Mouse (Mus musculus) adrenal gland, adult (tissue): ENCODE measurements around the gene Pitx1.
A peak's percentile ranks its signal among the peaks of the same experiment; 100 is the strongest.

Experiments used
- DNase-seq, 2 experiments: peaks; one replicate each; pipeline ENCODE4 v3.0.0; 2022 to 2023; ENCODE audit warnings: low spot score in 1 of 2; ENCODE audit not compliant: inconsistent age in 2 of 2

Pitx1 gene

GRCm38 (mm10) chr13:55830833-55831721 lies 4.9 kb downstream of the Pitx1 start:
- peak in 1 of 2 experiments; percentile 43 for DNase-seq

- DNase-seq = peak in 1 of 2 experiments; percentile 61
Measured at GRCm38 (mm10) chr13:55830081-55830832, 5.7 kb downstream of the Pitx1 start.

- peak in 1 of 2 experiments; percentile 36 for DNase-seq
Measured at GRCm38 (mm10) chr13:55829018-55829655, 6.9 kb downstream of the Pitx1 start.

DNA sequence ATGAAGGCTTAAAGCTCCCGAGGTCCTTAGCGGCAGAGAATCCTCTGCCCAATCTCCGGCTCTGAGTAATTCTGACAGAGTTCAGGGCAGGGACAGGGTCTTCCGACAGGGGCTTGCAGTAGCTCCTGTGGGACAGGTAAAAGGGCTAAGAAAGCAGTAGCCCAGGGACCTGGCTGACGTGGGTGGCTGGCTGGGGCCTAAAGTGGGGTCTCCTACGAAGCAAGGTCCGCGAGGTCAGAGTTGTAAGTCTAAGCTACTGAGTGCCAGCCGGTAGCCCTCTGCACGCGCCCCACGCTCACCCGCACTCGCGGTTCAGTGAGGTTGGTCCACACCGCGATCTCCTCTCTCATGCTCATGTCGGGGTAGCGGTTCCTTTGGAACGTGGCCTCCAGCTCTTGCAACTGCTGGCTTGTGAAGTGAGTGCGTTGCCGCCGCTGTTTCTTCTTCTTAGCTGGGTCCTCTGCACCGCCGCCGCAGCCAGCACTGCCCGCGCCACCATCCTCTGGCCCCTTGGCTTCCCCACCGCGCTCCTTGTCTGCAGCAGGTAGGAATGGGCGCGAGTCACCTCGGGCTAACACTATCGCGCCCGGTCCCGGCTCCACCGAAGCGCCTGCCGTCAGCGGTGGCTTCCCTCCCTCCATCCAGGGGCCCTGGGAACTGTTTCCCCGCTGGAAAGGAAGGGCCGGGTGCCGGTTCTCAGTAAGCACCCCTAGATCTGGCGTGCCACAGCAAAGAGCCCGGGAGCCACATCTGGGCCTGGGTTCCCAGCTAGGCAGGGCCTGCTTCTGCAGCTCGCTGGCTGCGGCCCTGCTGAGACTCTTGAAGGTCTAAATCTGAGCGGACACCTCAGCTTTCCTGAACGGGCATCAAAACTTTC lies 7.6 kb downstream of the Pitx1 start:
- DNase-seq = peak in 1 of 2 experiments; percentile 54

- DNase-seq = no peak
Measured at GRCm38 (mm10) chr13:55827679-55828140, 8.3 kb downstream of the Pitx1 start.

DNA sequence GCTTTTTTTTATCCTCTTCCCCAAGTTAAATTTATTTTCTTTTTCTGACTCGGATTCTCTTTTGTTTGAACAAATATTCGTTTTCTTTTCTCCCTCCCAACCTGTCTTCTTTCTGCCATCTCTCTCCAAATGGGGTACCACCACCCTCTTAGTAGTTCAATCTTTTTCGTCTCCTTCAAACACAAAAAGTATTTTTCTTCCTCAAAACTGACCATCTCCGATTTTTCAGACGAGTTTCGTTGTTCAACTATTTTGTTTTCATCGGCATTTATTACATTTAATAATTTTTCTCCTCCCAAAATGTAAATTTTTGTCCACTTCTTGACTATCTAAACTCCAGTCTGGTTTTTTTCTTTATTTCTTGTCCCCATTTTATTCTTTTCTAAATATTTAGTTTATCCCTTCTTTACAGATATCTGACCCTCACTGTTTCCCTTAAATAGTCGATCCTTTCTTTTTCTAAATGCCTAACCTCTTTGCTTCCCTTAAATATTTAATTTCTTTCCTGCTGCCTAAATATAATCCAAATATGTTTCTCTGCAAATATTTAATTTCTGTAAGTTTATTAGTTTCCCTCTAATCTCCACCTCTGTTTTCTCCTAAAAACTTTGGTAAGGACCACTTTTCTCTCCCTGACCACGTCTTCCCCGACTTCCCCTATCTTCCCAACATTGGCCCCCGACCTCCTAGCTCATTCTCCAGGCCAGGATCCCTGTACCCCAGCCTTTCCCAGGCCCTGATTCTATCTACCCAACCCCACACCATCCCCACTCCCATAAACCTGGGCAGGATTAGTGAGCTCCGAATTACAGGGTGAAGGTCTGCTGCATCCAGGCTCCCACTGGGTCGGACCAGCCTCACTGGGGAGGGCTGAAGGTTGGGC lies 9.0 kb downstream of the Pitx1 start:
- peak in 1 of 2 experiments; percentile 36 for DNase-seq

GRCm38 (mm10) chr13:55826008-55826671 lies 9.9 kb downstream of the Pitx1 start:
- DNase-seq = peak in 1 of 2 experiments; percentile 60

- peak in 1 of 2 experiments; percentile 38 for DNase-seq
Measured at GRCm38 (mm10) chr13:55825245-55825681, 10.7 kb downstream of the Pitx1 start.

GRCm38 (mm10) chr13:55824151-55824945 lies 11.6 kb downstream of the Pitx1 start:
- no peak for DNase-seq

DNA sequence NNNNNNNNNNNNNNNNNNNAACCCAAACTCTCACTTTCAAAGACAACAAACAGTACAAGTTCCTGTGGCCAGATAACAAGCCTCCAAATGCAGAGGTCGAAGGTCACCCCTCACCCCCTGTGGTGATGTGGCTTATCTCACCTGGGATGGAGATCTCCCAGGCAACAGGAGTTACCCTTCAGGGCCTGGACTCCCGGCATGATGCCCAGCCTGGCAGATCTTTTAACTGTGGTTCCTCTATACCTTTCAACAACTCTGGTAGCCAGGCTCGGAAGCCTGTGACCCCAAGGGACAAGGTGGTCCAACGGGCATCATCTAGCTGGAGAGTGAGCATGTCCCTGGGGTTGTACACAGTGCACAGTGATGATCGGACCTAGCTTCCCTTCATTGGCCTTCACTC lies 13.5 kb downstream of the Pitx1 start:
- DNase-seq = no peak

- DNase-seq = no peak
Measured at GRCm38 (mm10) chr13:55814834-55815233, 21.2 kb downstream of the Pitx1 start.

DNA sequence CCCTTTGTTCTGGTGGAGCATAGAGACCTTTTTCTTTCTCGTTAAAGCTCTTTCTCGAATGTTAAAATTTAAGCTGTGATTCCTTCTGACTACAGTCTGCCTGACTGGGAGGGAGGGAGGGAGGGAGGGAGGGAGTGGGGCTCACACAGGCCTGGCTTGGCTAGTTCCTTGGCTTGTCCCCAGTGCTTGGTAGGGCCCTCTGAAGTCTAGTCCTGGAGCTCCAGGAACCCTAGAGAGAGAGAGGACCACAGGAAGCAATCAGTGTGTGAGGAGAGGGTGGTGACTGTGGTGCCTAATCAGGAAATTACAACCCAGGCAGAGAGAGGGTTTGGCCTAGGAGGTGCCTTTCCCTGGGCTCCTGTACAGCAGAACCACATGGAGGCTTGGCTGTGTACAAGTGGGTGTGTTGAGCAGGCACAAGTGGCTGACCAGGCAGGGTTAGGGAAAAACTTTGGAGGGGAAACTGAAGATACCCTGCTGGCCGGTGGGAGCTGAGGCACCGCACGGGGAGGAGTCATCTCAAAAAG lies 22.4 kb downstream of the Pitx1 start:
- DNase-seq = no peak

- DNase-seq = peak in 1 of 2 experiments; percentile 26
Measured at GRCm38 (mm10) chr13:55810947-55811346, 25.0 kb downstream of the Pitx1 start.

DNA sequence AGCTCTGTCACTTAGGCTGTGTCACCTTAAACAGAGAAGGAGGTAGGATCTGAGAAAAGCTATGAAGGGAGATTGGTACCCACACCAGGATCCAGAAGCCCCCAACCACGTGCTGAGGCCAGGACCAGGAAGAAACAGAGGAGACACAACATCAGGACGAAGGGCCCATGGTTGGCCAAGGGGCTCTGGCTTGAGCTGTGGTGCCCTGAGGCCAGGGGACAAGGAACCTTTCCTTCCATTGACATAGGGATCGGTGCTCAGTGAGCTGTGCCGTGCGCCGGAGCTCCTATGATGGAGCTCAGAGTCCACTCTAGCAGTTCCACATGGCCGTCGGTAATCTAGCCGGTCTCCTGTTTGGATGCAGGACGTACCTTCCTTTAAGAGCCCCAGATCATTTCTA lies 26.3 kb downstream of the Pitx1 start:
- no peak for DNase-seq

GRCm38 (mm10) chr13:55809041-55809623 lies 26.9 kb downstream of the Pitx1 start:
- DNase-seq = no peak

DNA sequence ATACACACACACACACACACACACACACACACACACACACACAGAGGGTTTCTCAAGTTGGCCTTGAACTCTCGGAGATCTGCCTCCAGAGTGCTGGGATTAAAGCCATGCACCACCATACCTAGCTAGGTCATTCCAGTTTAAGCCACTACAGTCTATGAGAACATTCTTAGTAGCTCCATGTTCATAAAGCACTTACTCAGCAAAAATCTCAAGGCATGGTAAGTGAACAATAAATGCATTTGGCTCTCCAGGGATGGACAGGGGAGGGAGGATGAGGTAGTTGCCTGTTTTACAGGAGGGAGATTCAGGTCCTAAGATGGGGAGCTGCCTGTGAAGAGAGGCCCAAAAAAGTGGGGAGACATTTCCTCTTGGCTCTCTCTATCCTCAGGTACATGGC lies 32.0 kb downstream of the Pitx1 start:
- DNase-seq = no peak

GRCm38 (mm10) chr13:55801246-55801645 lies 34.7 kb downstream of the Pitx1 start:
- DNase-seq = no peak
